Mouse (Mus musculus): ENCODE results near the gene Gm29776. TPM values are rescaled to one million over a fixed set of nuclear protein-coding genes. Genes with fewer than 3 reads are reported as not detected.

The Gm29776 gene
- polyA plus RNA-seq (2015; fragmentation: Illumina TruSeq; extraction: RNeasy Lipid Tissue Mini Kit (QIAGEN cat#74804); ENCODE audit: low read depth, low replicate concordance): not detected

DNA sequence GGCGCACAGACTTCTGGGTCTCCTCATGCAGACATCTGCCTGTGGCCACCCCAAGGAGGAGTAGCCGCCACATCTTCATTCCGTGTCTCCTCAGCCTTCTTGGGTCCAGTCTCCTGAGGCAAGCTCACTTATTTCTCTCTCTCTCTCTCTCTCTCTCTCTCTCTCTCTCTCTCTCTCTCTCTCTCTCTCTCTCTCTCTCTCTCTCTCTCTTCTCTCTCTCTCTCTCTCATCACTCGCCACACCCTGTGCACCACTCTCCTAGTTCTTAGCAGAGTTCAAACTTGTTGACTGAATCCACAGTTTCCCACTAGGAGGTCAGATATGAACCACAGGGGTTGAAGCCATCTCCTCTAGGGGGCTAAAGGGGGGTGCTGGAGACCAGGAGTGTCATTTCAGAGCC lies at the start of gene Gm29776:
Gene Gm29776 (minus strand): TSS at position 101 of the 400 bp plus-strand sequence.

DNA sequence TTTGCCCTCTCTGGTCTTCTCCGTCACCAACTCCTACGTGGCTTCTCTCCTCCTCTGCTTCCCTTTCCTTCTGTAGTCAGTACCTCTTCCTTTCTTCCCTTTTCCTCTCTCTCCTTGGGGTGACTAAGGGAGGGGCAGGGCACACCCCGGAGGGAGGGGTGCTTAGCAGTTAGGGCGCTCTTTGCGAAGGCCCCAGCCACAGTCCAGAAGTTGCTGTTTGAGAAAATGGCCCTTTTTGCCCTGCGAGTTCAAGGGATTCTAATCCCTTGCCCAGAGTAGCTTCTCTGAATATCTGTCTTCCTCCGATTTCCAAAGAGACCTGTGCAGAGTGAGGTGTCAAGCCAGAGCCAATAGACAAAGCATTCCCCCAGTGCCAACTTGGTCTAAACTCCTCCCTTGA lies 13.4 kb upstream of the Gm29776 start, which contains the start of gene Cebpe:
Gene Cebpe (minus strand): TSS at position 101 of the 400 bp plus-strand sequence.

DNA sequence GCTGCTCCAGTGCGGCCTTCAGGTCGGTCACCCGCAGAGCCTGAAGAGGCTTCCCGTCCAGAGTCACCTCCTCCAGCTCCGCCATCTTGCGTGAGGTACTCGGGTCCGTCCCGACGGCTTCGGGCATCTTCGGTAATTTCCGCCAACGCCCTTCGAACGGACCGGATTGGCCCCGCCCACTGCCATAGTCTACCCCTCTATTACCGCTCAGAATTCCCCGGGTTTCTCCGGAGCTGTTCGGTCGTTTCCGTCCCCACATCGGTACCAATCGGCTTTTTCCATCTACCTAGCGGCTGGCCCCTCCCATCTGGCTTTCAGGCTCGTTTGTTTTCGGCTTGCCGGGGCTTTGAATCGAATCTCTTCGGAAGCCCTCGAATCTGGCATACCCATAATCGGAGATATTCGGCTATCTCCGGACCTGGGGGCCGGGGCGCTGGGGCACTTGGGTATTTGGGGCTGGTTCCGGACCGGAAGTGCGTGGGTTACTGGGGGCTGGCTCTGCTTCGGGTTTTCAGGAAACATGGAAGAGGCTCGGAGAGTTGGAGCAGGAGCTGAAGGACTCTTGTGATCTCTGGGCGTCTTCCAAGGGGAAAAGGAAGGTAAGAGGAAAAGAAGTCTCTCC lies 12.0 kb downstream of the Gm29776 start, which contains the start of gene Acin1:
Gene Acin1 (minus strand): TSS at position 410 of the 622 bp plus-strand sequence.

DNA sequence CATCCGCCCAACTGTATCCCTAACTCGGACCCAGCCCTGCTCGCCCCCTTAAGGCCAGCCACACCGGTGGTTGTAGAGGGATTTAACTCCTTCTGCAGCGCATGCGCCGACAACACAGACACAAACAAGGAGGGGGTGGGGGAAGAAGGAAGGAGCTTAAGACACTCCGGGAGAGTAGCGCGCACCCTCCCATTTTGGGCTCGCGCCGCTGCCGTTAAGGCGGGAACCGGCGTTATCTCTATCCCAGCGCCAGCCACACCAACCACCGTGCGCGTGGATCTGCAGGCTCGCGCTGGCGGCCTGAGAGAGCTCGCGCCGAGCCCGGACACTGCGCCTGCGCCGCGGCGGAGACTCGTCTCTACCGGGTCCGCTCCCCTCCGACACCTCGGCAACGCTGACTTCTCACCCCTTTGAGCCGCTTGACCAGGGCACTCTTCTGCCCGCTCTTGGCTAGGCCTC lies 12.5 kb downstream of the Gm29776 start, which contains the start of gene 1700123O20Rik:
Gene 1700123O20Rik (plus strand): TSS at position 154 of the 459 bp plus-strand sequence.

Other genes starting within 250 kb of the Gm29776 start
- gene Lrp10, start 234.7 kb downstream of the Gm29776 start, polyA plus RNA-seq (2015; fragmentation: Illumina TruSeq; extraction: RNeasy Lipid Tissue Mini Kit (QIAGEN cat#74804); ENCODE audit: low read depth, low replicate concordance): 17.0 TPM
- 13.6 TPM for gene Rem2, start 222.7 kb downstream of the Gm29776 start, polyA plus RNA-seq (2015; fragmentation: Illumina TruSeq; extraction: RNeasy Lipid Tissue Mini Kit (QIAGEN cat#74804); ENCODE audit: low read depth, low replicate concordance)
- 61.5 TPM for gene Prmt5, start 181.3 kb downstream of the Gm29776 start, polyA plus RNA-seq (2015; fragmentation: Illumina TruSeq; extraction: RNeasy Lipid Tissue Mini Kit (QIAGEN cat#74804); ENCODE audit: low read depth, low replicate concordance)
- gene Haus4, start 144.2 kb downstream of the Gm29776 start, polyA plus RNA-seq (2015; fragmentation: Illumina TruSeq; extraction: RNeasy Lipid Tissue Mini Kit (QIAGEN cat#74804); ENCODE audit: low read depth, low replicate concordance): 4.1 TPM
- gene Ajuba, start 121.3 kb downstream of the Gm29776 start, polyA plus RNA-seq (2015; fragmentation: Illumina TruSeq; extraction: RNeasy Lipid Tissue Mini Kit (QIAGEN cat#74804); ENCODE audit: low read depth, low replicate concordance): 1.4 TPM
- 4.7 TPM for gene 4931414P19Rik, start 92.8 kb downstream of the Gm29776 start, polyA plus RNA-seq (2015; fragmentation: Illumina TruSeq; extraction: RNeasy Lipid Tissue Mini Kit (QIAGEN cat#74804); ENCODE audit: low read depth, low replicate concordance)
- gene Psmb5, start 80.8 kb downstream of the Gm29776 start, polyA plus RNA-seq (2015; fragmentation: Illumina TruSeq; extraction: RNeasy Lipid Tissue Mini Kit (QIAGEN cat#74804); ENCODE audit: low read depth, low replicate concordance): 275 TPM
- gene Psmb11, start 77.4 kb downstream of the Gm29776 start, polyA plus RNA-seq (2015; fragmentation: Illumina TruSeq; extraction: RNeasy Lipid Tissue Mini Kit (QIAGEN cat#74804); ENCODE audit: low read depth, low replicate concordance): 0.16 TPM
- gene Gm17606, start 57.9 kb downstream of the Gm29776 start, polyA plus RNA-seq (2015; fragmentation: Illumina TruSeq; extraction: RNeasy Lipid Tissue Mini Kit (QIAGEN cat#74804); ENCODE audit: low read depth, low replicate concordance): not detected
- gene Cdh24, start 57.5 kb downstream of the Gm29776 start, polyA plus RNA-seq (2015; fragmentation: Illumina TruSeq; extraction: RNeasy Lipid Tissue Mini Kit (QIAGEN cat#74804); ENCODE audit: low read depth, low replicate concordance): 6.1 TPM
- gene 1700123O20Rik, start 12.6 kb downstream of the Gm29776 start, polyA plus RNA-seq (2015; fragmentation: Illumina TruSeq; extraction: RNeasy Lipid Tissue Mini Kit (QIAGEN cat#74804); ENCODE audit: low read depth, low replicate concordance): 31.4 TPM
- 136 TPM for gene Acin1, start 11.9 kb downstream of the Gm29776 start, polyA plus RNA-seq (2015; fragmentation: Illumina TruSeq; extraction: RNeasy Lipid Tissue Mini Kit (QIAGEN cat#74804); ENCODE audit: low read depth, low replicate concordance)
- not detected for gene Cebpe, start 13.3 kb upstream of the Gm29776 start, polyA plus RNA-seq (2015; fragmentation: Illumina TruSeq; extraction: RNeasy Lipid Tissue Mini Kit (QIAGEN cat#74804); ENCODE audit: low read depth, low replicate concordance)
- 35.8 TPM for gene Slc7a8, start 83.1 kb upstream of the Gm29776 start, polyA plus RNA-seq (2015; fragmentation: Illumina TruSeq; extraction: RNeasy Lipid Tissue Mini Kit (QIAGEN cat#74804); ENCODE audit: low read depth, low replicate concordance)
- not detected for gene Rnf212b, start 115.3 kb upstream of the Gm29776 start, polyA plus RNA-seq (2015; fragmentation: Illumina TruSeq; extraction: RNeasy Lipid Tissue Mini Kit (QIAGEN cat#74804); ENCODE audit: low read depth, low replicate concordance)
- 11.7 TPM for gene Homez, start 172.1 kb upstream of the Gm29776 start, polyA plus RNA-seq (2015; fragmentation: Illumina TruSeq; extraction: RNeasy Lipid Tissue Mini Kit (QIAGEN cat#74804); ENCODE audit: low read depth, low replicate concordance)
- 18.4 TPM for gene Ppp1r3e, start 178.7 kb upstream of the Gm29776 start, polyA plus RNA-seq (2015; fragmentation: Illumina TruSeq; extraction: RNeasy Lipid Tissue Mini Kit (QIAGEN cat#74804); ENCODE audit: low read depth, low replicate concordance)
- gene Bcl2l2, start 184.5 kb upstream of the Gm29776 start, polyA plus RNA-seq (2015; fragmentation: Illumina TruSeq; extraction: RNeasy Lipid Tissue Mini Kit (QIAGEN cat#74804); ENCODE audit: low read depth, low replicate concordance): 100 TPM
- gene Gm20521, start 184.6 kb upstream of the Gm29776 start, polyA plus RNA-seq (2015; fragmentation: Illumina TruSeq; extraction: RNeasy Lipid Tissue Mini Kit (QIAGEN cat#74804); ENCODE audit: low read depth, low replicate concordance): not detected
- 242 TPM for gene Pabpn1, start 193.7 kb upstream of the Gm29776 start, polyA plus RNA-seq (2015; fragmentation: Illumina TruSeq; extraction: RNeasy Lipid Tissue Mini Kit (QIAGEN cat#74804); ENCODE audit: low read depth, low replicate concordance)
- gene Slc22a17, start 214.3 kb upstream of the Gm29776 start, polyA plus RNA-seq (2015; fragmentation: Illumina TruSeq; extraction: RNeasy Lipid Tissue Mini Kit (QIAGEN cat#74804); ENCODE audit: low read depth, low replicate concordance): 521 TPM
- 10.0 TPM for gene Efs, start 227.3 kb upstream of the Gm29776 start, polyA plus RNA-seq (2015; fragmentation: Illumina TruSeq; extraction: RNeasy Lipid Tissue Mini Kit (QIAGEN cat#74804); ENCODE audit: low read depth, low replicate concordance)
- not detected for gene Il25, start 233.9 kb upstream of the Gm29776 start, polyA plus RNA-seq (2015; fragmentation: Illumina TruSeq; extraction: RNeasy Lipid Tissue Mini Kit (QIAGEN cat#74804); ENCODE audit: low read depth, low replicate concordance)
- 113 TPM for gene Cmtm5, start 237.4 kb upstream of the Gm29776 start, polyA plus RNA-seq (2015; fragmentation: Illumina TruSeq; extraction: RNeasy Lipid Tissue Mini Kit (QIAGEN cat#74804); ENCODE audit: low read depth, low replicate concordance)

All from brain, adult 10 weeks (tissue).